Mouse (Mus musculus) heart, embryonic 16.5 days (tissue): ENCODE data around the gene 9130019O22Rik. TPM values are rescaled to one million over a fixed set of nuclear protein-coding genes. Genes with fewer than 3 reads are reported as not detected.
A peak's percentile ranks its signal among the peaks of the same experiment; 100 is the strongest.
"Not testable (repeated sequence)": the region's sequence is repeated elsewhere in the genome, so short reads cannot be mapped to it uniquely, and the experiment has no call there.

Source experiments
- ATAC-seq: fragments of 200-750 bp; cut with Nextera tagmentation; replicated peaks from 2 replicates; pipeline ENCODE4 v1.8.0; 2017; ENCODE audit warnings: moderate number of reproducible peaks; ENCODE audit not compliant: insufficient read depth, low FRiP score; ENCODE audit errors: extremely low read depth
- H3K27ac ChIP-seq: fragments of 300-500 bp; sonication (generic); 2 replicates; pipeline ENCODE4 v1.5.1; 2014; ENCODE audit warnings: mild to moderate bottlenecking, low read length, control low read depth, moderate library complexity
- H3K27me3 ChIP-seq: fragments of 300-500 bp; sonication (generic); 2 replicates; pipeline ENCODE4 v1.6.1; 2014; ENCODE audit warnings: low read length, mixed read lengths; ENCODE audit not compliant: control insufficient read depth, insufficient read depth
- H3K36me3 ChIP-seq: fragments of 300-500 bp; sonication (generic); 2 replicates; pipeline ENCODE4 v1.6.1; 2014; ENCODE audit not compliant: control insufficient read depth, insufficient read depth
- H3K4me1 ChIP-seq: fragments of 300-500 bp; sonication (generic); 2 replicates; pipeline ENCODE4 v1.6.1; 2014; ENCODE audit warnings: low read length, mixed read lengths; ENCODE audit not compliant: control insufficient read depth, insufficient read depth
- H3K4me2 ChIP-seq: fragments of 300-500 bp; sonication (generic); 2 replicates; pipeline ENCODE4 v1.6.1; 2014; ENCODE audit warnings: low read depth, mild to moderate bottlenecking, control low read depth, low read length
- H3K4me3 ChIP-seq: fragments of 300-500 bp; sonication (generic); 2 replicates; pipeline ENCODE4 v1.5.1; 2014; ENCODE audit warnings: mild to moderate bottlenecking, control low read depth, low read length
- H3K9ac ChIP-seq: fragments of 300-500 bp; sonication (generic); 2 replicates; pipeline ENCODE4 v1.6.1; 2014; ENCODE audit warnings: low read length, control low read depth
- H3K9me3 ChIP-seq: fragments of 300-500 bp; sonication (generic); replicated peaks from 2 replicates; pipeline ENCODE4 v1.6.1; 2016; ENCODE audit warnings: low read length; ENCODE audit not compliant: control insufficient read depth
- WGBS: fragments of 180-500 bp; shearing (Covaris S2); extraction: QIAGEN DNeasy Blood & Tissue Kit; methylation state at CpG from one replicate; pipeline ENCODE4 v1.1.7; 2014; 5-methylcytosine and 5-hydroxymethylcytosine counted together
- polyA plus RNA-seq: library from polyadenylated mRNA; unstranded; fragments of >200 nt; fragmentation: Nextera tagmentation; extraction: Ambion mirVana; gene quantifications from 2 replicates; pipeline ENCODE4 v1.2.1, GENCODE M21; 2015

9130019O22Rik gene
- polyA plus RNA-seq, 1 experiment from 2014 or later: 4.9 TPM

DNA sequence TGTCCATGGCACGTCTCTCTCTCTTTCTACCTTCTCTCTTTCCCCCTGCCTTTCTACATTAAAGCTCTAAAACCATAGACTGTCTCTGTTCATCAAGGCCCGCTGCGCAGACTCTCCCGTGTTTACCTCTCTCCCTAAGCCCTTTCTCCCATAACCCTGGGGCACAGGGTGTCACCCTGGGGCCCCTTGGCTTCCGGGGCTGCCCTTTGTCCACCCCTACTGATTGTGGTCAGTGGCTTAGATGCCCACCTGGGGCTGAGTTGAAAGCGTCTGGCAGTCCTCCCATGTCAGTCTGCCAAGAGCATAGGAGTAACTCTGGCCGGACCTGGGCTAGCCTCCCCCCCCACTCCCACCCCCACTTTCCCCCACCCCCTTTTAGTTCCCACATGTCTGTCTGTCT lies 3.3 kb upstream of the 9130019O22Rik start:
- H3K9me3 ChIP-seq: no peaks in the 10 kb centered on the region
- no peak overlapping the region for H3K9ac ChIP-seq
- no peak overlapping the region for H3K27ac ChIP-seq
- H3K4me3 ChIP-seq: no peak overlapping the region
- no peak overlapping the region for H3K4me2 ChIP-seq
- WGBS: 81% methylated on average over 7 of the region's 7 CpGs
- H3K4me1 ChIP-seq: peaks cover 11% of the 10 kb centered on the region
- no peak for ATAC-seq
- H3K36me3 ChIP-seq: peaks cover 5% of the 10 kb centered on the region; the same call in 1 of the 2 replicates
- no peaks in the 10 kb centered on the region for H3K27me3 ChIP-seq

DNA sequence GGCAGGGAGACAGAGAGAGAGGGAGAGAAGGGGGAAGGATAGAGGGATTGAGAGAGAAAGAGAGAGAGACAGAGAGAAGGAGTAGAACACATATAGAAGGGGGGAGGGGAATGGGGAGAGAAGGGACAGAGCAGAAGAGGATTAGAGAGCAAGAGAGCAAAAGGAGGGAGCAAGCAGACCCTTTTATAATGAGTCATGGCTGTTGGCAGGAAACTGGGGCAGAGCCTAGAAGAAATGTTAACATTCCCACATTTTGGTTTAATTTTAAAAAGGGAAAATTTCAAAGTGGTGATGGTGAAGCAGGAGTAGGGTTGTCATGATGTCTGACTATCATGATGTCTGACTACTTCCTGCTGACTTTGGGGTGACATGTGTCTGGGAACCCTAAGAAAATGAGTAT lies 1.2 kb upstream of the 9130019O22Rik start:
- H3K9me3 ChIP-seq, H3K27ac ChIP-seq, H3K9ac ChIP-seq, H3K4me2 ChIP-seq, H3K4me1 ChIP-seq, H3K27me3 ChIP-seq, H3K4me3 ChIP-seq, ATAC-seq: not testable (repeated sequence)
- peaks cover 11% of the 10 kb centered on the region for H3K36me3 ChIP-seq

DNA sequence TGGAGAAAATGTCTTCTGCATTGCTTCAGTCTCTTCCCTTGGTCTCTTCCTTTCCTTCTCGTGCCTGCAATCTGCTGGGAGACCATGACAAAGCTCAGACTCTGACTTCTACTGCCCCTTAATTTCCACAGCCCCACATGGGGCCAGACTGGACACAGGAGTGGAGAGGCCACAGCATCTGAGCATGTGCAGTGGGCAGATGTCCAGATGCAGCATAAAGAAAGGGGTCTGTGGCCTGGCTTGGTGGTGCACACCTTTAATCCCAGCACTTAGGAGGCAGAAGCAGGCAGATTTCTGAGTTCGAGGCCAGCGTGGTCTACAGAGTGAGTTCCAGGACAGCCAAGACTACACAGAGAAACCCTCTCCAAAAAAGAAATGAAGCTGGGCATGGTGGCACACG lies 1.4 kb downstream of the 9130019O22Rik start:
- H3K4me2 ChIP-seq, ATAC-seq, H3K4me1 ChIP-seq, H3K4me3 ChIP-seq, H3K36me3 ChIP-seq, H3K9me3 ChIP-seq, H3K9ac ChIP-seq, H3K27me3 ChIP-seq, H3K27ac ChIP-seq: not testable (repeated sequence)
- WGBS: 93% methylated on average over 4 of the region's 4 CpGs

DNA sequence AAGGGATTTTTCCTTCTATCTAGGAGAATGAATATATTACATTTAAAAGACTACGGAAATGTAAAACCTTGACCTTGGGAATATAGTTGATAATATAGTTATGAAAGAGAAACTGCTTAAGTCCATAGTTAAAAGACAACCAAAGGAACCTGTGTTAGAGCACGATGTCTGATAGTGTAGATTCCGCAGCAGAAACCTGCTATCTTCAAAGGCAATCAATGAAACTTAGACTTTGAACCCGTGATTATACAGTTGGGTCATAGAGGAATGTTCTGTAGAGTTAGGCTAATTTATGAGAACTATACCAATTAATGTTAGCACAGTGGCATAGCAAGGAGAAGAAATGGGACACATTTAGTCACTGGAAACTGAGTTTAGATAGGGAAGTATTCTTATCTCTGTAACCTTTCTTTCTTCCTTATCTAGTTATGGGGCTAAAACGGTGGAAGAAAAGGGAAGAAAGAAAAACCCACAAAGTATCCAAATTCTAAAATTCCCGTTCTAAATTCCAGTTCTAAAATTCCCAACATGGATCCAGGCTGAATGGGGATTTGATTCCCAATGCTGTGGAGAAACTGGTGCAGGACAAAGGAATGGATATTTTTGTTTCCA lies 8.6 kb downstream of the 9130019O22Rik start:
- H3K4me2 ChIP-seq: no peak overlapping the region
- 61% methylated on average over 6 of the region's 6 CpGs for WGBS
- H3K4me3 ChIP-seq: no peak overlapping the region

DNA sequence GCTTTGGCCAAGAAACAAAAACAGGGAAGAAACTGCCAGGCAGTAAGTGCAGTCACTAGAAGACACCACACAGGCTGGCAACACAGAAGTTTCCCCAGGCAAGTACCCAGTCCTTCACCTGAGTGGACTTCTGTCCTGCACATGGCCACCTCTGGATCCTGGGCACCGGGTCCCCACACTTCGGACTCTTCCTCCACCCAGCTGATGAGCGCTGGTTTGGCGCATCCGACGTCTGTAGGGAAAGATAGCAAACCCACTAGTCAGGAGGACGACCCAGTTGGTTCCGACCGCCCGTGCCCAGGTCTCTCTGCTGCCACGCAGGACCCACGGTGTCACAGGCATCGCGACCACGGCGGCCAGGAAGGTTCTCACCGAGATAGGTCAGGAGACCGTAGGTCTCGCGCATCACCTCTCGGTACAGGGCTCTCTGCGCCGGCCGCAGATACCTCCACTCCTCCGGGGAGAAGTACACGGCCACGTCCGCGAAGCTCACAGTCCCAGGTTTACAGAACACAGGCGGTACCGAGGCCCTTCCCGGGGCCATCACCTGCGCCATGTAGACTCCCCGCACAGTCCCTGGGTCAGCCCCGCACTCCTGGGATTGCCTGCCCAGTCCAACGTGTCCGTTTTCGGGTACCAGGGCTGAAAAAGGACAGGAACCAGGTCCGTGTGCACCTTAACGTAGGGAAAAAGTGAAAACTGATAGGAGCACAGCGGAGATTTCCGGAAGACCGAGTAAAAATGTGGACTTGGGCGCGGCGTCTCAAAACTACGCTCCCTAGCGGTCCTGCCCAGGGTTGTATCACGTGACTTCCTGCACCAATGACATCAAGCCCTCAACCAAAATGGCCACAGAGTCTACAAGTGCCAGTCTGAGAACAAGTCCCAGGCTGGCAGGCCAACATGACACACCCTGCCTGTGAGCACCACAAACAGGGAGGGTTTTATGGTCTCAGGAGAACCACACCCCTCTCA lies 11.4 kb downstream of the 9130019O22Rik start, which contains the start of gene Zfp747:
Zfp747 (minus strand) TSS at position 780 of the 975 bp plus-strand sequence.
- H3K4me1 ChIP-seq, H3K27me3 ChIP-seq, H3K36me3 ChIP-seq, H3K9me3 ChIP-seq: not testable (repeated sequence)
- WGBS: under 1% methylated on average over 47 of the region's 49 CpGs
- Histone ChIP-seq H3K9ac (peak within 1 kb of the TSS; percentile 91), H3K4me2 (peak within 1 kb of the TSS; percentile 71), H3K27ac (peak within 1 kb of the TSS; percentile 59), H3K4me3 (peak within 1 kb of the TSS; percentile 87)
- ATAC-seq: peak; percentile 93

More for the DNA sequence above, 8.6 kb downstream of the 9130019O22Rik start:
- Histone ChIP-seq H3K9me3 (no peaks in the 10 kb centered on the region), H3K4me1 (no peaks in the 10 kb centered on the region), H3K36me3 (peaks cover 8% of the 10 kb centered on the region), H3K9ac (no peak overlapping the region), H3K27me3 (no peaks in the 10 kb centered on the region), H3K27ac (no peak overlapping the region)
- ATAC-seq: no peak

DNA sequence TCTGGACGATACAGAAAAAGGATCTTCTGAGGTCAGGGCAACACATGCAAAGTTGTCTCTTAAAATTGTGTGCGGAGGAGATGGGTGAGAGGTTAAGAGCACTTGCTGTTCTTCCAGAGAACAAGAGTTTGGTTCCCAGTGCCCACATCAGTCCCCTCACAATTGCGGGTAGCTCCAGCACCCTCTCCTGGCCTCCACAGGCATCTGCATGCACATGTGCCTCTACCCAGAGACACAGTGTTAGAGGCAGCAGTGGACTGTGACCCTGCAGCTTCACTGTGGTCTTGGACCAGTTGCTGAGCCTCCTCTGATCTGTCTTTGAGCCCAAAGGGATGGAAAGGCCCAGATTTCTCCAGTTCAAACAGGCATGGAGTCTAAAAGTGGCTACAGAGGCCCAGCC lies 15.1 kb downstream of the 9130019O22Rik start:
- not testable (repeated sequence) for H3K4me2 ChIP-seq, H3K9me3 ChIP-seq, H3K27ac ChIP-seq, H3K36me3 ChIP-seq, H3K27me3 ChIP-seq, H3K4me1 ChIP-seq, H3K9ac ChIP-seq, H3K4me3 ChIP-seq, ATAC-seq
- WGBS: 79% methylated on average over 3 of the region's 3 CpGs

DNA sequence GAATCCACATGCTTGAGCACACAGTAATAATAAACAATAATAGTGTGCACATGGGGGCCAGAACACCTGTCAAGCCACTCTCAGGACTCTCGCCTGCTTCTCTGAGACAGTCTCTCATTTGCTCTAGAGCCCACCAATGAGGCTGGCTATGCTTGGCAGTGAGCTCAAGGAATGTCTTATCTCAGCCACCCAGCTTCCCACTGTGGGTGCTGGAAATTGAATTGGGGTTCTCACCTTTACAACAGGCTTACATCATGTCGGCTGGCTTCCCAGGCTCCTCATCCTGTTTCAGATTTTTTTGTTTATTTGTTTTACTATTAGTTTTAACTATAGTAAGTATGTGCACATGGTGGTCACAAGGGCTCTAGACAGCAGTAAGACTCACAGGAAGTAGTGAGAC lies 15.8 kb downstream of the 9130019O22Rik start:
- Histone ChIP-seq H3K4me1 (no peaks in the 10 kb centered on the region), H3K4me2 (no peak overlapping the region), H3K36me3 (peaks cover 6% of the 10 kb centered on the region), H3K4me3 (no peak overlapping the region), H3K9me3 (no peaks in the 10 kb centered on the region), H3K9ac (no peak overlapping the region), H3K27ac (no peak overlapping the region), H3K27me3 (no peaks in the 10 kb centered on the region)
- ATAC-seq: no peak
- 65% methylated on average over 2 of the region's 2 CpGs for WGBS

DNA sequence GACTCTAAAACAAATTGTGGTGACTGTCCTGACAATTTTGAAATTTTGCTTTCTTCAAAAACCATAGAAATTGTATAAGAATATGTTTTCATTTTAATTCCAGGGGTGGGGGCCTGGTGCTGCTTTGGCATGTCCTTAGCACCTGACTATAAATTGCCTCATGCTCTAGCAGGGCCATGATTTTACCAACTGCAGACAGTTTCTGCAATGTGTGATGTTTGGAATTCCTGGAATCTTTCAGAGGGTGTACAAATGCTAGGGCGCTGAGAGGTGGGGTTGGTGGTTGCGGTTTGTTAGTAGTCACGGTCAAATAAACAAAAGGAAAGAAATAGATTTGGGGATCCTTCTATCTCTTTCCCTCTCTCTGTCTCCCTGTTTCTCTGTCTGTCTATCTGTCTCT lies 20.7 kb downstream of the 9130019O22Rik start:
- Histone ChIP-seq H3K36me3 (no peaks in the 10 kb centered on the region), H3K4me3 (no peak overlapping the region), H3K27ac (no peak overlapping the region), H3K9me3 (no peaks in the 10 kb centered on the region), H3K9ac (no peak overlapping the region), H3K27me3 (peaks cover 11% of the 10 kb centered on the region), H3K4me2 (no peak overlapping the region), H3K4me1 (no peaks in the 10 kb centered on the region; the same call in 1 of the 2 replicates)
- WGBS: 54% methylated on average over 3 of the region's 3 CpGs
- ATAC-seq: no peak

DNA sequence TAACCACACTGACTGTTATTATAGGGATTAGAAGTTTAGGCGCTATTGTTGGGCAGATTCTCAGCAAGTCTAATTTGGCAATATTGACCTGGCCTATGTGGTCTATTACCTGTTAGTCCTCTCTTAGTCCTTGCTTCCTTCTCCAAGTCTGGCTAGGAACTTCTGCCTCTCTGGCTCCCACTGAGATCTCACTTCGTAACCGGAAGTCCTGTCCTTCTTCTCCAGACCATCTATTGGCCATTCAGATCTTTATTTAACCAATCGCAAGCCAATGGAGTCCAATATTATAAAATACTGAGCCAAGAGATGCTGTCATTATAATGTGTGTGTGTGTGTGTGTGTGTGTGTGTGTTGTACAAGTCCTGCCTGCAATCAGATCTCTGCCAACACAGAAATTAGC lies 22.8 kb downstream of the 9130019O22Rik start:
- peak overlapping the region; percentile 37 for H3K4me3 ChIP-seq
- no peak overlapping the region for H3K9ac ChIP-seq
- no peak for ATAC-seq
- H3K4me1 ChIP-seq: no peaks in the 10 kb centered on the region; the same call in 1 of the 2 replicates
- H3K4me2 ChIP-seq: peak overlapping the region; percentile 64
- no peaks in the 10 kb centered on the region for H3K36me3 ChIP-seq
- no peaks in the 10 kb centered on the region for H3K9me3 ChIP-seq
- peaks cover 20% of the 10 kb centered on the region for H3K27me3 ChIP-seq
- H3K27ac ChIP-seq: no peak overlapping the region
- 64% methylated on average over 4 of the region's 4 CpGs for WGBS
